Mouse (Mus musculus): ENCODE data around the gene Gpr155.

GRCm38 (mm10) chr2:73351927-73352374 is 34.4 kb downstream of the Gpr155 start:
- TF ChIP-seq POLR2A (IDR thresholded peaks at IDR 0.05; ENCODE audit: borderline replicate concordance, low read depth, low read length) (no peak), CTCF (IDR thresholded peaks at IDR 0.05; ENCODE audit: low read depth, low read length) (no peak)

Data from bone marrow macrophage, adult 2 months (primary cell).